Mouse (Mus musculus) monocyte, adult 2 months (primary cell): ENCODE measurements around the gene Bad.
"Not testable (repeated sequence)": the region's sequence is repeated elsewhere in the genome, so short reads cannot be mapped to it uniquely, and the experiment has no call there.

Experiments
- DNase-seq, 2 experiments: peaks; one replicate each; pipeline ENCODE4 v3.0.0; 2022; ENCODE audit warnings: low spot score in 2 of 2, low read depth in 1 of 2

Gene Bad

GRCm38 (mm10) chr19:6941372-6942248 is at the start of gene Bad:
TSS of gene Bad (plus strand) at chr19:6941861.
- peak; percentile 79 to 92 for DNase-seq

- no peak for DNase-seq
Measured at GRCm38 (mm10) chr19:6892512-6892911, 49.1 kb upstream of the Bad start.

- no peak for DNase-seq
Measured at GRCm38 (mm10) chr19:6893731-6894451, 47.8 kb upstream of the Bad start.

GRCm38 (mm10) chr19:6895608-6896305 is 45.9 kb upstream of the Bad start:
- not testable (repeated sequence) for DNase-seq

GRCm38 (mm10) chr19:6899641-6900040 is 42.0 kb upstream of the Bad start:
- DNase-seq, result no peak

- DNase-seq, result no peak
Measured at GRCm38 (mm10) chr19:6903031-6903430, 38.6 kb upstream of the Bad start.

- DNase-seq, result no peak
Measured at GRCm38 (mm10) chr19:6904846-6905245, 36.8 kb upstream of the Bad start.

- DNase-seq, result no peak
Measured at GRCm38 (mm10) chr19:6905498-6906159, 36.0 kb upstream of the Bad start.

GRCm38 (mm10) chr19:6906199-6906598 is 35.5 kb upstream of the Bad start:
- no peak for DNase-seq

GRCm38 (mm10) chr19:6907094-6907493 is 34.6 kb upstream of the Bad start:
- DNase-seq, result no peak

GRCm38 (mm10) chr19:6907811-6908540 is 33.7 kb upstream of the Bad start:
- DNase-seq, result no peak

GRCm38 (mm10) chr19:6909021-6909420 is 32.6 kb upstream of the Bad start:
- no peak for DNase-seq

- peak; percentile 76 to 85 for DNase-seq
Measured at GRCm38 (mm10) chr19:6909507-6910289, 32.0 kb upstream of the Bad start, which contains the start of the genes Trmt112 and Prdx5. TSS of gene Trmt112 (plus strand) at chr19:6909698. TSS of gene Prdx5 (minus strand) at chr19:6910106.

GRCm38 (mm10) chr19:6910306-6910705 is 31.4 kb upstream of the Bad start:
- DNase-seq, result not testable (repeated sequence)

- no peak for DNase-seq
Measured at GRCm38 (mm10) chr19:6911101-6912074, 30.3 kb upstream of the Bad start.

- DNase-seq, result no peak
Measured at GRCm38 (mm10) chr19:6912205-6912970, 29.3 kb upstream of the Bad start.

- no peak for DNase-seq
Measured at GRCm38 (mm10) chr19:6913036-6913435, 28.6 kb upstream of the Bad start.

GRCm38 (mm10) chr19:6913991-6914390 is 27.7 kb upstream of the Bad start:
- no peak for DNase-seq
